Mouse (Mus musculus): ENCODE results near the gene Dnajc8.
A peak's percentile ranks its signal among the peaks of the same experiment; 100 is the strongest.

Gene Dnajc8

DNA sequence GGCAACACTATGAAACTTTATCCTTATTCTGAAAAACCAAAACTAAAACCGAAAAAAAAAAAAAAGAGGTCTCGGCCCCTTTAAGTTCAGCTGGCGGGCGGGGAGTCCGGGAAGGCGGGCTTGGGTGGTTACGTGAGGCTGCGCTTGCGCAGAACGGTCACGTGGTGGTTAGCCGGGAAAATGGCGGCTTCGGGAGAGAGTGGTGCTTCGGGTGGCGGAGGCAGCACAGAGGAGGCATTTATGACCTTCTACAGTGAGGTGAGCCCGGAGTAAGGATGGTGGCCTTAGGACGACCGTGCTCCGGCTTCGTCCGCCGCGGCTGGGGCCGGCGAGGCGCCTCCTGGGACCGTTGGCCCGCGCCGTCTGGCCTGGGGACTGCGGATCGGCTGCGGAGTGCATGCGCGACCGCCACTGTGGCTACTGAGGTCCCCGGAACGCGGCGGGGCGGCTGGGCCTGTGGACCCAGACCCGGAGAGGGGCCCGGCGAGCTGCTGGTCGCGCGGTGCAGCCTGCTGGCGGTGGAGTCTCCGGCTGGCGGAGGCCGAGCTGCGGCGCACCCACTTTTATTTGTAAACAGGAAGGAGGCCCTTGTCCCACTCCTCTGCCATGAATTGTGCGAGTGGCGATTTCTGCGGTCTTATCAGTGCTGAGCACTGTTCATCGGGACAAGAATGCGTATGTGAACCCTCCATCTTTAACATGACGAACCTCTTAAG, at the start of gene Dnajc8:
Dnajc8 (plus strand) TSS at position 145 of the 716 bp plus-strand sequence.
- peak; percentile 88 to 92 for DNase-seq

DNA sequence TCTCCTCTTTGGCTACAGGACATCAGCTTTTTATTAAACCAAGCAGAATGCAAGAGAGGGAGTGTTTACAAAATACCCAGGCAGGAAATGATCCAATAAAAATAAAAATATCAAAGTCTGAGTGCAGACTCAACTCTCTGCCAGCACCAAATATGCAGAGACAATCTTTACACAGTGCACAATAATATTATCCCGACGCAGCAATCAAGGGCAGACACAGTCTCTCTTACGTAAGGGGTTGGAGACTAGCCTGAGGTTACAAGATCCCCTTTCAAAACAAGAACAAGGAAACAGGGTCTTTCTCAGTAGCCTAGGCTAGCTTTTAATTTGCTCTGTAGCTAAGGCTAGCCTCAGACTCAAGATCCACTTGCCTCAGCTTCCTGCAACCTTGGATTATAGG, 46.8 kb upstream of the Dnajc8 start:
- DNase-seq = no peak

DNA sequence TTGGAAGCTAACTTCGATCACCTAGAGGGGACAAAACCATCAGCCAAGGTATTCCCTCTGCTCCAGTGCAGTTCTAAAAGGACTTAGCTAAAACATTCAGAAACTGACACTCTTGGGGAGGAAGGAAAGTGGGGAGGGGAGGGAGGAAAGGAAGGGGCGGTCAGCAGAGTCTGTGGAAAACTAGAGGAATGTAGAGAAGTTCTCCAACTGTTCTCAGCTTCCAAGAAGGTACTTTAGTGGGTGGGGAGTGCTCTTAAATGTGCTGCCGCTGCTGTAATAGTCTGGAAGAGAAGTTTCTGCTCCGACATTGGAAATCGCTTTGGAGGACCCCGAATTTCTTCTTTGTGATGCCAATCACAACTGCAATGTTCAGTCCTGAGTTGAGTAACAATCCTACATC, 46.4 kb upstream of the Dnajc8 start:
- DNase-seq = no peak

DNA sequence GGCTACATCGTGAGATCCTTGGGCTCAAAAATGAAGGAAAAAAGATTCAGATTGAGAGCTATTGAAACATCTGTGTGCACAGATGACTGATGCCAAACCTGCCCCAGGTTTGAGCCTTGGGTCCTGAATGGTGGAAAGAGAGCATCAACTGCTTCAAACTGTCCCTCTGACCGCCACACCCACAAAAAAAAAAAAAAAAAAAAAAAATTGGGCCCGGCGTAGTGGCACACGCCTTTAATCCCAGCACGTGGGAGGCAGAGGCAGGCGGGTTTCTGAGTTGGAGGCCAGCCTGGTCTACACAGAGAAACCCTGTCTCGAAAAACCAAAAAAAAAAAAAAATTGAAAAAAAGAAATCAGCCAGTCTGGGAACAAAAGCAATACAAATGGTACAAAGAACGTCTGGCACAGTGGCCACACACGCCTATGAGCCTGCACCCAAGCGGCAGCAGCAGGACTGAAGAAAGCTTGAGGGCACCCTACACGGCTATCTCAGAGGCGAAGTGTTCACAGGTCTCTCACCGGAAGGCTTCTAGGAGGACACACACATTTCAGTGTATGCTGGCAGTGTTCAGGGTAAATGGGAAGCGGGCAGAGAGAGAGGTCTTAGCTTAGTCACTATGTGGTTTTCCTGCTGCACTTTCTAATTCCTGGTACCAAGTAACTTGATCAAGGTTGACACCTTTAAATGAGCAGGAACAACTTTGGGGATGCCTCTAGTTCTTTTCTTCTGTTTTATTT, 44.9 kb upstream of the Dnajc8 start:
- no peak for DNase-seq

GRCm38 (mm10) chr4:132491057-132491456, 44.3 kb upstream of the Dnajc8 start:
- DNase-seq = no peak

GRCm38 (mm10) chr4:132491748-132492147, 43.6 kb upstream of the Dnajc8 start:
- DNase-seq = no peak

GRCm38 (mm10) chr4:132492178-132493060, 42.9 kb upstream of the Dnajc8 start:
- no peak for DNase-seq

- no peak for DNase-seq
Observed at GRCm38 (mm10) chr4:132494271-132494918, 41.0 kb upstream of the Dnajc8 start.

DNA sequence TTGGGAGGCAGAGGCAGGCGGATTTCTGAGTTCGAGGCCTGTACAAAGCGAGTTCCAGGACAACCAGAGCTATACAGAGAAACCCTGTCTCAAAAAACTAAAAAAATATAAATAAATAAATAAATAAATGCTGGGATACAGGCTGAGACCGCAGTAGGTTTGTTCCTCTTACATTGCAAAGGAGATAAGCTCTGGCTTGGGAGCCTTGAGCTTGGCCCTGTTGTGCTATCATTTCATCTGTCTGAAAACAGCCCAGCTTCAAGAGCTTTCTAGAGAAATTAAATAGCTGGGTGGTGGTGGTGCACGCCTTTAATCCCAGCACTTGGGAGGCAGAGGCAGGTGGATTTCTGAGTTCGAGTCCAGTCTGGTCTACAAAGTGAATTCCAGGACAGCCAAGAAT, 33.7 kb upstream of the Dnajc8 start:
- no peak for DNase-seq

DNA sequence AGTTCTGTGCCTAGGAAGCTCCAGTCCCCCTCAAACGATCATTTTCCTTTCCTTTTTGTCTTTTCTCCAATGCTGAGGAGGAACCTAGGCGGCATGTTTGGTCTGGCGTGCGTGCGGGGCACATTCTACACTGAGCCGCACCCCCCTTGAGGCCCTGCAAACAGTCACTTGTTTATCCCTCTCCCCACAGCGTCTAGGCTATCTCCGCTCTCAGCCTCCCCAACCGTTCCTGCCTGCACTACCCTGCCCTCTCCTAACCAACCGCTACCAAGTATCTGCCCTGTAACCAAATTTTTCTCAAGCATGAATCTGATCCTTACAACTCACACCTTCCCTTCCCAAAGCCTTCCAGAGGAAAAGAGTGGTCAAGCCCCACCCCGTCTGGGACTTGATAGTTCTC, 32.0 kb upstream of the Dnajc8 start:
- DNase-seq = no peak

GRCm38 (mm10) chr4:132505034-132505738, 30.2 kb upstream of the Dnajc8 start:
- no peak for DNase-seq

- DNase-seq = no peak
Observed at GRCm38 (mm10) chr4:132505800-132506199, 29.6 kb upstream of the Dnajc8 start.

GRCm38 (mm10) chr4:132506250-132506649, 29.1 kb upstream of the Dnajc8 start:
- DNase-seq = no peak

DNA sequence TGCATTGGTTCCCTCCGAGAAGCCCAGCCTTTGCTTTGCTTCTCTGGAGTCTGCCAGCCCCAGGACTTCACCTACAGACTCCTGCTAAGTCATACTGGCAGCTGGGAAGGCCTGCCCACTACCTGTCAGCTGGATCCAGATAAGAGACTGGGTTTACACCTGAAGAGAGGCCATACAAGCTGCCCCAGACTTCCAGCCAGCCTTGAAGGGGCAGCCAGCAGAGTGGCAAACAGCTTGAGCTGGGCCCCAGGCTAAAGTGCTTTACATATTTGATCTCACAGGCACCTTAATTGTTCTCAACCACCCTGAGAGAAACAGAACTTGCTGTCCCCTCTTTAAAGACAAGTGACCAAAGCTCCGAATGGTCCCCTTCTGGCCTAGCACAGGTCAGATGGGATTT, 28.1 kb upstream of the Dnajc8 start:
- no peak for DNase-seq

DNA sequence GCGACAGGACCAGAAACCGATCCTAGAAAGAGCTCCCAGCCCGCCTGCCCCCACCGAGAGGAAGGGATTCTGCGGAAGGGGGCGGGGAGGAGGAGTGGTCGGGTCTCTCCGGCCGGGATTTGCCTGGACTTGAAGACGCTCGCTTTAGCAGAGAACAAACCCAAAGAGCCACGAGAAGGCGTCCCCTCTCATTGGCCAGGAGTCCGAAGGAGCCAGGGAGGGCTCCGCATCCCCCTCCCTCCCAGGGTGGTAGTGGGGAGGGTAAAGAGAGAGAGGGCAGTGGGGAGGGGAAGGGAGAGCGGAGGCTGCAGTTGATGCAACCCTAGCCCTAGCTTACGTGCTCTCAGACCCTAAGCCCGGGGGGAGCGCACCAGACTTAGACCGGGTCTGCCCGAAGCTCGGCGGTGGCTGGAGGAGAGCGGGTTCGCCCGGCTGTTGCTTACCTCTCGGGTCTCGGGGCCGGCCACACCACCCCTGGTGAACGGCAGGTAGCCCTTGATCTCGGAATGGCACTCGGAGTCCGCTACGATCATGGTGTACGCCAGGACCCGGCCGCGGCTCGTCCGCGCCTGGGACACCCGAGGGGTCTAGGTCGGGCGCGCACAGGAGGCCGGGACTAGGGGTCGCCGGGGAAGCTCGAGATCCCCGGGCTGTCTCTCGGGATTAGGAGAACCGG, 25.6 kb upstream of the Dnajc8 start:
- peak; percentile 34 to 41 for DNase-seq

DNA sequence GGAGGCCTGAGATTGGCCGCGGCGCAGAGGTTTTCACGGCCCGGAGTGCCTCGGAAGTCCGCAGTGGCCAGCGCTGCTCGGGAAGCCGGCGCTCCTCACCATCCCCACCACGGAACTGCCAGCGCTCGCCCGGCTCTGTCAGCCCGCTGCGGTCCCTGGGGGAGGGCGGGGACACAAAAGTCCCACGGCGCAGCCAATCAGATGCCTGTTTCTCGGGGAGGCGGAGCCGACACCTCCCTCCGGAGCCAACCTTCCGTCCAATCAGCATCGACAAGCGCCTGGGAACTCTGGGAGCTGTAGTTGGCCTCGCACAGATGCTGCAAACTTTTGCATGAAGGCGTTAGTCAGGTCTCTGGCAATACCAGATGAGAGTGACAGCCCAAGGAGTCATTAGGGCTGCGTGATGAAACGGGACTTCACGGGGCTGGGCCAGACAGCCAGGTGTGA, 25.0 kb upstream of the Dnajc8 start, which contains the start of gene Sesn2:
Sesn2 (minus strand) TSS at position 150 of the 447 bp plus-strand sequence.
- peak; percentile 96 for DNase-seq

- no peak for DNase-seq
Observed at GRCm38 (mm10) chr4:132512080-132512479, 23.3 kb upstream of the Dnajc8 start.

- no peak for DNase-seq
Observed at GRCm38 (mm10) chr4:132513395-132514273, 21.7 kb upstream of the Dnajc8 start.

DNA sequence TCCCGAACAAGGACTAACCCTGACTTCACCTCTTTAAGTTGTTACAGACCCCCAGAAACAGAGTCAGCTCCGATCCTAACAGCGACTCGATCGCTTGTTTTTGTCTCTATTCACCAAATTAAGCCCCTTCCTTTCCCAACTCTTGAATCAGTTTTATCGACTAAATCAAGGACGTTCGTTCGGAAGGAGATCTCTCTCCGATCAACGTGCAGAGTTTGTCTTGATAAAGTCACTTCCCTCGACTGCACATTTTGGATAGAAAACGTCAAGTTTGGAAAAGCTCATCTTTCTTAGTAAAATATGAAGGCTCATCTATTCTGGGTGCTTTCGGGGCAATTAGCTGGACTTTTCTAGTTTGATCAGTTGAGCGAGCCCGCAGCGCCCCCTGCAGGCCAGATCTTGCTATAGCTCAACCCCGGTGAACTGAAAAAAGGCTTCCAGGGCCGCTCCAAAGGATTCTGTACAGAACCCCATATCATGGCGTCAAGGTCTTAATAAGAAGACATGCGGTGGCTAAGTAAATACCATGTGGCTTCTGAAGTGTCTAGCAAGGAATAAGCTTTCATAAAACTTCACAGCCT, 20.7 kb upstream of the Dnajc8 start:
- peak; percentile 48 to 63 for DNase-seq

Measured in thymus, adult 18-20 months (tissue).